Mouse (Mus musculus) forebrain, embryonic 10.5 days (tissue): Measurements from ENCODE around the gene Spata31d1b. TPM values are rescaled to one million over a fixed set of nuclear protein-coding genes. Genes with fewer than 3 reads are reported as not detected.
"Not testable (repeated sequence)": the region's sequence is repeated elsewhere in the genome, so short reads cannot be mapped to it uniquely, and the experiment has no call there.

Experiments
- DNase-seq: peaks from one replicate; pipeline ENCODE4 v3.0.0-alpha.2; 2017; ENCODE audit warnings: low spot score; ENCODE audit errors: extremely low spot score
- H3K27ac ChIP-seq: fragments of 300-500 bp; sonication (generic); 2 replicates; pipeline ENCODE4 v1.5.1; 2016; ENCODE audit warnings: mild to moderate bottlenecking
- H3K27me3 ChIP-seq: fragments of 300-500 bp; sonication (generic); 2 replicates; pipeline ENCODE4 v1.6.1; 2016; ENCODE audit warnings: mild to moderate bottlenecking; ENCODE audit not compliant: poor library complexity, severe bottlenecking
- H3K36me3 ChIP-seq: fragments of 300-500 bp; sonication (generic); replicated peaks from 2 replicates; pipeline ENCODE4 v1.6.1; 2016; ENCODE audit warnings: mild to moderate bottlenecking, moderate library complexity
- H3K4me1 ChIP-seq: fragments of 300-500 bp; sonication (generic); 2 replicates; pipeline ENCODE4 v1.6.1; 2016
- H3K4me3 ChIP-seq: fragments of 300-500 bp; sonication (generic); 2 replicates; pipeline ENCODE4 v1.5.1; 2016; ENCODE audit warnings: mild to moderate bottlenecking, moderate library complexity
- H3K9me3 ChIP-seq: fragments of 300-500 bp; sonication (generic); 2 replicates; pipeline ENCODE4 v1.6.1; 2016; ENCODE audit warnings: mild to moderate bottlenecking, moderate library complexity
- WGBS: fragments of 180-500 bp; shearing (Covaris S2); methylation state at CpG from one replicate; pipeline ENCODE4 v1.1.7; 2016; 5-methylcytosine and 5-hydroxymethylcytosine counted together
- polyA plus RNA-seq: library from polyadenylated mRNA; unstranded; fragments of >200 nt; fragmentation: Nextera tagmentation; extraction: Ambion mirVana; gene quantifications from 2 replicates; pipeline ENCODE4 v1.2.1, GENCODE M21; 2016

Gene Spata31d1b
- polyA plus RNA-seq, 1 experiment from 2014 or later, result 0.04 TPM

DNA sequence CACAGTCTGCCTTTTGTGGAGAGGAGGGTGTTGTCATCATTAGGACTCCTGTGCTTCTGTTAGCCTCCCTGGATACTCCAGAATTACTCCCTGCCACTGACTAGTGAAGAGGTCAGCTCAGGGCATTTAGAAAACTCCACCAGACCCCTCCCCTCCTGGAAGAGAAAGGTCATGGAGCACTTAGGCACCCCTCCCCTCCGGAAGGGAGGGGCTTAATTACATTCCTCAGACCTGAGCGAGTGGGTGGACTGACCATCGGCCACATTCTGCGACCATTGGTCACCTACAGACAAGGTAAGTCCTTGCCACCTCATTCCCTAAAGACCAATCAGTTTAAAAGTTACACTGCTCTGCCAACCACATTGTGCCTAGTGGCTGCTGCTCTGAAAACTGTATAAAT, 32.8 kb upstream of the Spata31d1b start:
- H3K27me3 ChIP-seq, result 0 out of 2 replicates have a peak, but pooled peaks cover 5% of the 10 kb centered on the region
- H3K4me3 ChIP-seq, result no peak overlapping the region
- WGBS, result 57% methylated on average over 4 of the region's 4 CpGs
- no peaks in the 10 kb centered on the region for H3K36me3 ChIP-seq
- no peak for DNase-seq
- no peak overlapping the region for H3K27ac ChIP-seq
- H3K9me3 ChIP-seq, result no peaks in the 10 kb centered on the region
- H3K4me1 ChIP-seq, result peaks cover 17% of the 10 kb centered on the region

DNA sequence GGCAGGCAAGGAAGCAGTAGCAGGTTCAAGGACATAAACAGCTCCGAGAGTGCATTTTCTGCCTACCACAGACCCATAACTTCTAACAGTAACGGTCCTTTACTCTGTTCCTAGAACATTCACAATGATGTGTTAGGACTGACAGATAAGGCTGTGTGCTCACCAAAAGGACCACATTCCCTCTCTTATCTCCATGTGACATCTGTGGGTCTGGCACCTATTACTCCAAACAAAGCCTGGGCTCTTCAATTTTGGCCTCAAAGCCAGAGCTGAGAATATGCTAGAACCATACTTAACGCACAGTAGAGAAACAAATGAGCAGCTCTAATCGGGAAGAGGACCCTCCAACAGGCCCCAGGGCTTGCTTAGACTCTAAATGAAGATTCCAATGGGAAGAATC, 32.2 kb upstream of the Spata31d1b start:
- no peak for DNase-seq
- WGBS, result 76% methylated on average over 4 of the region's 4 CpGs
- Histone ChIP-seq H3K27me3 (0 out of 2 replicates have a peak, but pooled peaks cover 5% of the 10 kb centered on the region), H3K4me3 (no peak overlapping the region), H3K27ac (no peak overlapping the region), H3K36me3 (no peaks in the 10 kb centered on the region), H3K4me1 (peaks cover 17% of the 10 kb centered on the region), H3K9me3 (no peaks in the 10 kb centered on the region)

DNA sequence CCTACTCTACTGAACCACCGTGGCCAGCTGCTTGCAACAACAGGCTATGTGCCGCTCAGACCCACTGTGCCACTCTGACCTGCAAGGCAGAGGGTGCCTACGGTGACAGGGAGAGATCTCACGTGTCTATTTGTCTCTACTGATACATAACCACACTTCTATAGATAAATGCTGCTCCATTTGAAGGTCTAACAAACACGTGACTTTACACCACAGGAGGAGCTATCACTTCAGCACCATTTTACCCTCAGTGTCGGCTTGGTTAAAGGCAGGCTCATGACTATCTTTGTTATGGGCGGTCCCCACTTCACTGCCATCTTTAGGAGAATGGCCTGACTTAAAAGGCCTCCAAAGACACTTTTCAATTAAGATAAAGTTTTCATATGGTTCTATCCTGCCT, 29.5 kb upstream of the Spata31d1b start:
- no peak for DNase-seq
- Histone ChIP-seq H3K4me1 (peaks cover 15% of the 10 kb centered on the region; the same call in 1 of the 2 replicates), H3K36me3 (no peaks in the 10 kb centered on the region), H3K9me3 (no peaks in the 10 kb centered on the region), H3K4me3 (no peak overlapping the region), H3K27ac (no peak overlapping the region), H3K27me3 (0 out of 2 replicates have a peak, but pooled peaks cover 5% of the 10 kb centered on the region)
- 34% methylated on average over 7 of the region's 7 CpGs for WGBS

DNA sequence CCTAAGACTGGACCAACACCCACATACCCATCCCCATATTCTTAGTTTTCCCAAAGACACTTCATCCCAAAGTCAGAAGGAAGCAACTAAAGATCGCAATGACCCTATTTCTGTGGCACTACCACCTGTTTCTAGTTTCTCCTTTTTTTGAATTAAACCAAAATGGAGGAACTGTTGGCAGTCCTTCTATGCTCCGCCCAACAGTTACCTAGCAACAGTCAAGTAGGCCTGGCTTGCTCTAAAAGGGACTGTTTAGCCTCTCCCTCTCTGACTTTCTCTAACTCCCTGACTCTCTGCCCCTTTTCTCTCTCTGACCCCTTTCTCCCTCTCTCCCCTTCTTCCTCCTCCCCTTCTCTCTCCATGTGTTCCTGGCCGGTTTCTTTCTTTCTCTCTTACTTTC, 26.8 kb upstream of the Spata31d1b start:
- Histone ChIP-seq H3K36me3 (no peaks in the 10 kb centered on the region), H3K27me3 (0 out of 2 replicates have a peak, but pooled peaks cover 5% of the 10 kb centered on the region), H3K4me3 (no peak overlapping the region), H3K9me3 (no peaks in the 10 kb centered on the region), H3K4me1 (0 out of 2 replicates have a peak, but pooled peaks cover 9% of the 10 kb centered on the region), H3K27ac (no peak overlapping the region)
- 87% methylated on average over 3 of the region's 3 CpGs for WGBS
- no peak for DNase-seq

DNA sequence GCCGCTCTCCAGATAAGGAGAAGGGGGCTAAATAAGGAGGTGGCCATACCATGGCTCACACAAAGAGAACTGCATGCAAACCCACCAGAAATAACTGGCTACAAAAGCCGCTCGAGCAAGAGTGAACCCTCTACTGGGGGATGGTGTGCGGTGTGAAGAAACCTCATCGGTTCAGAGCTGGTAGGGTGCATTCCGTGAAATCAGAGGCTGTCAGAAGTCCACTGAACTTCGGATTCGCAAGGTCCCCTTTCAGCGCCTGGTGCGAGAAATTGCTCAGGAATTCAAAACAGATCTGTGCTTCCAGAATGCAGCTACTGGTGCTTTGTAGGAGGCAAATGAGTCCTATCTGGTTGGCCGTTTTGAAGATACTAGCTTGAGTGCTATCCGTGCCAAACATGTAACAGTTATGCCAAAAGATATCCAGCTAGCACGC, 23.7 kb upstream of the Spata31d1b start:
- Histone ChIP-seq H3K27me3 (no peaks in the 10 kb centered on the region), H3K9me3 (peaks cover 4% of the 10 kb centered on the region; the same call in 1 of the 2 replicates), H3K4me1 (peaks cover 15% of the 10 kb centered on the region), H3K4me3 (no peak overlapping the region), H3K27ac (no peak overlapping the region), H3K36me3 (no peaks in the 10 kb centered on the region)
- DNase-seq, result no peak
- 74% methylated on average over 13 of the region's 13 CpGs for WGBS

- Histone ChIP-seq H3K27me3 (no peaks in the 10 kb centered on the region), H3K27ac (no peak overlapping the region), H3K4me1 (peaks cover 15% of the 10 kb centered on the region), H3K9me3 (peaks cover 4% of the 10 kb centered on the region; the same call in 1 of the 2 replicates), H3K4me3 (no peak overlapping the region), H3K36me3 (no peaks in the 10 kb centered on the region)
- 90% methylated on average over 9 of the region's 9 CpGs for WGBS
- DNase-seq, result no peak
Observed at GRCm38 (mm10) chr13:59689313-59689712, 22.8 kb upstream of the Spata31d1b start.

DNA sequence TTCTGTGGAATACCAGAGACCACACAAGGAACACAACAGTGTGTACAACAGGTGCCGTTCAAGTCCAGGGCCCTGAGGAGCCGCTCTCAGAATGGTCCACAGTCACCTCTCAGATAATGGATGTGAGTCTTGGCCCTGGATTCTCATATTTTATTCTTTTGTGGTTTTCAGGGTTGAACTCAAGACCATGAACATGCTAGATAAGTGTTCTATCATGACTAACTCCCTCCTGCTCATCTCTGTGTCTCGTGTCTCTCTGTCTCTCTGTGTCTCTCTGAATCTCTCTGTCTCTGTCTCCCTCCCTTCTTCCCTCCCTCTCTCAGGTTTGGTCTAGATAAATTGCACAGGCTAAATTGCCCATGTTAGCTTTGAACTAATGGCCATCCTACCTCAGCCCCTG, 22.2 kb upstream of the Spata31d1b start:
- no peaks in the 10 kb centered on the region for H3K36me3 ChIP-seq
- no peak overlapping the region for H3K4me3 ChIP-seq
- no peak for DNase-seq
- peaks cover 15% of the 10 kb centered on the region for H3K4me1 ChIP-seq
- no peaks in the 10 kb centered on the region for H3K27me3 ChIP-seq
- H3K9me3 ChIP-seq, result peaks cover 4% of the 10 kb centered on the region; the same call in 1 of the 2 replicates
- H3K27ac ChIP-seq, result no peak overlapping the region
- 93% methylated on average over 3 of the region's 3 CpGs for WGBS

- no peaks in the 10 kb centered on the region for H3K36me3 ChIP-seq
- peaks cover 10% of the 10 kb centered on the region for H3K4me1 ChIP-seq
- no peak overlapping the region for H3K4me3 ChIP-seq
- H3K27me3 ChIP-seq, result no peaks in the 10 kb centered on the region
- no peak for DNase-seq
- H3K27ac ChIP-seq, result no peak overlapping the region
- WGBS, result 82% methylated on average over 7 of the region's 7 CpGs
- H3K9me3 ChIP-seq, result peaks cover 4% of the 10 kb centered on the region; the same call in 1 of the 2 replicates
Observed at GRCm38 (mm10) chr13:59690576-59690975, 21.5 kb upstream of the Spata31d1b start.

- WGBS, result 45% methylated on average over 10 of the region's 10 CpGs
- Histone ChIP-seq H3K27me3 (no peaks in the 10 kb centered on the region), H3K36me3 (no peaks in the 10 kb centered on the region), H3K27ac (no peak overlapping the region), H3K4me1 (peaks cover 10% of the 10 kb centered on the region), H3K4me3 (no peak overlapping the region), H3K9me3 (peaks cover 4% of the 10 kb centered on the region; the same call in 1 of the 2 replicates)
- no peak for DNase-seq
Observed at GRCm38 (mm10) chr13:59691478-59691877, 20.6 kb upstream of the Spata31d1b start.

- Histone ChIP-seq H3K9me3 (peaks cover 4% of the 10 kb centered on the region; the same call in 1 of the 2 replicates), H3K4me3 (no peak within 1 kb of the TSS), H3K36me3 (no peaks in the 10 kb centered on the region), H3K4me1 (peaks cover 7% of the 10 kb centered on the region), H3K27ac (no peak within 1 kb of the TSS), H3K27me3 (no peaks in the 10 kb centered on the region)
- no peak for DNase-seq
- 90% methylated on average over 3 of the region's 3 CpGs for WGBS
Observed at GRCm38 (mm10) chr13:59694008-59694407, 18.1 kb upstream of the Spata31d1b start, which contains the start of gene 4921517D22Rik. Gene 4921517D22Rik, minus strand, starts transcription at chr13:59694108.

GRCm38 (mm10) chr13:59695781-59696180, 16.3 kb upstream of the Spata31d1b start:
- H3K4me3 ChIP-seq, result no peak overlapping the region
- H3K4me1 ChIP-seq, result peaks cover 7% of the 10 kb centered on the region
- H3K36me3 ChIP-seq, result no peaks in the 10 kb centered on the region
- peaks cover 4% of the 10 kb centered on the region; the same call in 1 of the 2 replicates for H3K9me3 ChIP-seq
- H3K27me3 ChIP-seq, result no peaks in the 10 kb centered on the region
- WGBS, result 92% methylated on average over 7 of the region's 7 CpGs
- DNase-seq, result no peak
- no peak overlapping the region for H3K27ac ChIP-seq

DNA sequence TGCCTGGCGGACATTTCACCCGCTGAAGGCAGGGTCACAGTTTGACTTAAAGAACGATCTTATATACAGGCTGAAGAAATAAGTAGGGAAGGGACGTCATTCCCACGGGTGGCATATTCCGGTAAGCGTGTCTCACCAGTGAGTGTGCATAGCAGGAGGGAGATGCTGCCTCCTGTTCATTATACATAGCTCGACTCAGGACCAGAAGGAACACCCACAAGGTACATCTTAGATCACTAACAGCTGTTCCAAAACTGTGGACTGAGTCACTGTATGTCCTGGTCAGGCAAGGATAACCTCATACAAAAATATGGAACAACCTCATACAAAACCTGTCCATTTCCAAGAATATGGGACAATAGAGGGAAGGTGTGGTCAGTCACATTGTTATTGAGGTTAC, 13.0 kb upstream of the Spata31d1b start:
- 94% methylated on average over 8 of the region's 8 CpGs for WGBS
- no peak overlapping the region for H3K27ac ChIP-seq
- DNase-seq, result no peak
- H3K36me3 ChIP-seq, result no peaks in the 10 kb centered on the region
- H3K9me3 ChIP-seq, result no peaks in the 10 kb centered on the region
- peaks cover 5% of the 10 kb centered on the region for H3K4me1 ChIP-seq
- H3K27me3 ChIP-seq, result peaks cover 12% of the 10 kb centered on the region; the same call in 1 of the 2 replicates
- H3K4me3 ChIP-seq, result no peak overlapping the region

- Histone ChIP-seq H3K27me3 (peaks cover 12% of the 10 kb centered on the region; the same call in 1 of the 2 replicates), H3K4me1 (peaks cover 14% of the 10 kb centered on the region)
- not testable (repeated sequence) for H3K9me3 ChIP-seq, DNase-seq, H3K27ac ChIP-seq, H3K36me3 ChIP-seq, H3K4me3 ChIP-seq
- WGBS, result 63% methylated on average over 1 of the region's 1 CpGs
Observed at GRCm38 (mm10) chr13:59700137-59700536, 11.9 kb upstream of the Spata31d1b start.
